Mouse (Mus musculus): Measurements from ENCODE around the gene Sh3d21.
"Not testable (repeated sequence)": the region's sequence is repeated elsewhere in the genome, so short reads cannot be mapped to it uniquely, and the experiment has no call there.

Gene Sh3d21

DNA sequence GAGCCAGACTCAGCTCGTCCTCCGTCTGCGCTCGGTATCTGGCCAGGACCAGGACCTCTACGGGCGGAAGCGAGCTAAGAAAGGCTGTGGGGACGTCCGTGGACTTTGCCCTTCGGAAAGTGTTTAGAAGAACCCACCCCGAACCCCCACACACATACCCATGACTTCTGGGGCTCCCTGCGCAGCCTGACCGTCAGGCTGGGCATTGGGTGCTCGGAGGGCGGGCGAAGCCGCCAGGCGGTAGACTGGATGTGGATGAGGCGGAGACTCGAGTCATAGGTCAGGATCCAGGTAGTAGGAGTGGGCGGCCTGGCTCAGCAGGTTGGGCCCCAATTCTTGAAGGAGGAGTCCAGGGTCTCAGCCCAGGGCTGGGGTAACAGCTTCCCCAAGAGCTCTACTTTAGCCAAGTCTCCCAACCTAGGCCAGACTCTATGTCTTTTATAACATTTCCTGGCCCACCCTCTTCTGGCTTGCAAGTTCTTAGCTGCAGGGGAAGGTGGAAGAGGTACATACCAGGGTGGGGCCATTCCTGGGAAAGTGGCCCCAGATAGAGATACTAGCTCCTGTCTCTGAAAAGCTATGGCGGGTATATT is at the start of gene Sh3d21:
Sh3d21 (minus strand) TSS at position 425 of the 593 bp plus-strand sequence.
- DNase-seq (ENCODE audit: low spot score in 2 of 2): no peak

DNA sequence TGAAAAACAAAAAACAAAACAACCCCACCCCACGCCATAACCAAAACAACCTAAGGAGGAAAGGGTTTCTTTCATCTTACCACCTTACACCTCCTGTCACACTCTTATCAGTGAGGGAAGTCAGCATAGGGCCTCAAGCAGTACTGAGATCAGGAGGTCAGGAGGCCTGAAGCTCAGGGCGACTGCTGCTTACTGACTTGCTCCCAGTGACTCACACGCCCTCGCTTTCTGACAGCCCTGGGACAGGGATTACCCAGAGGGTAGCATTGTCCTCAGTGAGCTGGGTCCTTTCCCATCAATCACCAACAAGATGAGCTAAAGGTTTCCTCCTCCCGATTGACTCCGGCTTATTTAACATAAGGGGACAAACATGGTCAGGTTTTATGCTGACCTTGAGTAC is 43.8 kb upstream of the Sh3d21 start:
- DNase-seq (ENCODE audit: low spot score in 2 of 2): no peak

- DNase-seq (ENCODE audit: low spot score in 2 of 2): no peak
These were observed 42.1 kb upstream of the Sh3d21 start for GRCm38 (mm10) chr4:126205386-126205785.

GRCm38 (mm10) chr4:126204661-126205230 is 41.5 kb upstream of the Sh3d21 start:
- no peak for DNase-seq (ENCODE audit: low spot score in 2 of 2)

DNA sequence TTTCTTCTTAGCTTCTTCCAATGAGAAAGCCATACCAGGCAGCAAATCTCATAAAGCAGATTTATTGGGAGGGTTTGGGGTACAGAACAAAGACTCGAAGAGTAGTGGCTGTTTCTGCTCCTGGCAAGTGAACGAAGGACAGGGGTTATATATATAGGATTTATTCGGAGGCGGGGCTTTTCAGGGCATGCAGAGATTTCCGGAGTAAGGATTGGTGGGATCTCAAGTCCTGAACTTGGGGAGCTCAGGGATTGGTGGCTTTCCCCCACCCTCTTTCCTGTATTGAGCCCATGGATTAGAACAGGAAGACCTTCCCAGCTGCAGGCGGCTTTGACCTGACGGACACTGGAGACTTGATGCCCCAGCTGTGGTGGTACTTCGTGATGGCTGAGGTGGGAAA is 40.7 kb upstream of the Sh3d21 start:
- no peak for DNase-seq (ENCODE audit: low spot score in 2 of 2)

- no peak for DNase-seq (ENCODE audit: low spot score in 2 of 2)
These were observed 40.1 kb upstream of the Sh3d21 start for GRCm38 (mm10) chr4:126203336-126203895.

DNA sequence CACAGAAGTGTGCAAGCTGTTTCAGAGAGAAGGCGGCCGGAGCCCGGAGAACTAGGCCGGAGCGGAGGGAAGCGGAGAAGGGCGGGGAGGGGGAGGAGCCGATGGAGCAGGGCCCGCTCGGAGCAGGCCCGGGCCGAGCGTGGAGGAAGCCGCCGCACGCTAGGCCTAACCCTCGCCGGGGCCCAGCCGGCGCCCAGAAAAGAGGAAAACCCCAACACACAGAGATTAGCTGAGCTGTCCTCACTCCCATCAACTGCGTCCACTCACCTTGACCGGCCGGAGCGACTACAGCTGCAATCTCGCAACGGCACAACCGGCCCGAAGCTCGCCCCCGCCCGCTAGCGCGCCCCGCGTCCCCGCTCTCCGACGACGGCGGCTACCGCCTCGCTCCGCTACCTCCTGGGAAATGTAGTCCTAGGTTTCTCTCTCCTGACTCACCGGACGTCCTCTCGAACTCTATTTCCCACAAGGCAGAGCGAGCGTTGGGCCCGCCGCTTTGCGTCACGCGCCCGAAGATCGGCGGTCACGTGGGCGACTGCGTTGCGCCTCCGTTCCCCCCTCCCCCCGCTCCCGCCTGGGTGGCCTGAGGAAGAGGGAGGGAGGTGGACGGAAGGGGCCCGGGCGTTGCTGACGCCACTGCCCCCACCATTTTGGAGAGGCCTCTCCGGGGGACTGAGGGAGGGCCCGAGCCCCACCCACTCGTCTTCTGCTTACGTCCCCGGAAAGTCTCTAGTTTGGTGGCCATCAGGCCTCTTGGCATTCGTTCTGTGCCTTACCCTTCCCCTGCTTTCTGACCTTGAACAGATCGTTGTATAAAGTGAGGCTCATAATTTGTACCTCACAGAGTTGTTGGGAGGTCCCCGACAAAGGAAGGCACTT is 39.3 kb upstream of the Sh3d21 start, which contains the start of gene Thrap3:
Thrap3 (minus strand) TSS at position 458 of the 879 bp plus-strand sequence.
- DNase-seq (ENCODE audit: low spot score in 2 of 2): peak; percentile 98 to 99

DNA sequence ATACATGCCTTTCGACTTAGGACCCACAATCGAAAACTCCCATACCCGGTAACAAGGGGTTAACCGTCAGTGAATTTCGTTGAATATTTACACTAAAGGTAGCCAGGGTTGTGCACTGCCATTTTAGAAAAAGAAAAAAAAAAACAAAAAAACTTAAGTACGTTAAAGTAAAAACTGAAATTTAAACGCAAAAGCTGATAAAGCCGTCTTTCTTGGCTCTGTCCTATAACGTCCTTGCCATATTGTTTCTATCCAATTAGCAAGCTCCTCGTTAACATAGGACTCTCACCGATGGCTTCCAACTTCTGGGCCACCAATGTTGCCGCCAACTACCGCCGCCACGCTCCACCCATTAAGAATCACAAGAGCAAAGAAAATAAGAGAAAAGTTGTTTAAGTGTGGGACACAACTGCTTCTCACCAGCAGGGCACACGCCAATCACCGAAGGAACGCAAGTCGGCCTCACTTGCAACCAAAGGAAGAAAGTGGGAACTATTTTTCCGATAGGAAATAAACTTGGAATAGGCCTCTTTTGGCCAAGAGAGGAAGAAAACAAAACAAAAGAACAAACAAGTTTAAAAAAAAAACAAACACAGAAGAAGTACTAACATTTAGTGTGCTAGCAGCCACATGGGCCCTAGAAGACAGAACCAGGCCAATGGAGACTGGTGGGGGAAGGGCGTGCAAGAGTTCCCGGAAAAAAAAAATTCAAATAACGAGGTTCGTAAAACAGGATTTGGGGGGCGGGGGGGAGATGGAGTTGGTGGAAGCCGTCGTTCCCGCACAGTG is 38.4 kb upstream of the Sh3d21 start:
- DNase-seq (ENCODE audit: low spot score in 2 of 2): peak in 1 of 2 experiments; percentile 18

DNA sequence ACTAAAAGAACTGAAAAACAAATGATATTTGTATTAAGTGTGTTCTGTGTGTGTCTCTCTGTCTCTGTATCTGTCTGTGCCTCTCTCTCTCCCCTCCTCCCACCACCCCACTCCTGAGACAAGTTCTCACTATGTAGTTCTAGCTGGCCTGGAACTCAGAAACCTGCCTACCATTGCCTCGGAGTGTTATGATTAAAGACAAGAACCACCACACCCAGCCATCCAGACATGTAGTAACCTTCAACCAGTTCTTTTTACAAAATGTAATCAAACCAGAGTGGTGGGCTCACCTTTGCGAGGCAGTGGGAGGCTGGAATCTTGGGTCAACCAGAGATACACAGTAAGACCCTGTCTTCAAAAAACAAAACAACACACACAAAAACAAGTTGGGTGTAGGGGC is 37.4 kb upstream of the Sh3d21 start:
- no peak for DNase-seq (ENCODE audit: low spot score in 2 of 2)

DNA sequence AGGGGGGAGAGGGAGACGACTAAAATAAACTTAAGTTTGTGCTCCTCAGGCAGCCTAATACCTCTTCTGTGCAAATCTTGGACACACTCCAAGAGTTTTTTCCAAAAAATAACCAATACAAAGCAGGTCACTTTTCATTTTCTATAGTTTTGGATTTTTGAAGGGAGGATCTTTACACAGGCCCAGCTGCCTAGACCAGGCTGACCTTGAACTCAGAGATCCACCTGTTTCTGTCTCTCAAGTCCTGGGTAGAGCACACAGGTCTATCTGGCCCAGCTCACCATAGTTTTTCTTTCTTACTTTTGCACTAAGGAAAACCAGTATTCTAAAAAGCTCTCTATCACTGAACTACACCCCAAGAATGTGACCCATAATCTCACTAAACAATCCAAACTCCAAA is 36.7 kb upstream of the Sh3d21 start:
- DNase-seq (ENCODE audit: low spot score in 2 of 2): no peak

DNA sequence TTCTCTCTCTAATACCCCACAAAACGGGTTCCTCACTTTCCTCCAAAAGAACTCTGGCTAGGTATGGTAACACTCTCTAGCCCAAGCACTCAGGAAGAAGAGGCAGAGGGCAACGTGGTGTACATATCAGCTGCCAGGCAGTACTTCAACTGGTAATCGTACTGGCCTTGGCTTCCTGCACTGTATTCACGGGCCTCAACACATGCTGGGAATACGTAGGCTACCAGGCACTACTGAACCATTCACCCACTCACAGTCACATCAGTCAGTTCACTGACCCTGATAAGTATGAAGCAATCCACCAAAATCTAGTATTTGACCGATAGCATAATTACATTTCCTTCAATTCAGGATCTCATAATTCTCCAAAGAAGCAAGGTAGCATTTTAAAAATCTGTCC is 36.3 kb upstream of the Sh3d21 start:
- no peak for DNase-seq (ENCODE audit: low spot score in 2 of 2)

DNA sequence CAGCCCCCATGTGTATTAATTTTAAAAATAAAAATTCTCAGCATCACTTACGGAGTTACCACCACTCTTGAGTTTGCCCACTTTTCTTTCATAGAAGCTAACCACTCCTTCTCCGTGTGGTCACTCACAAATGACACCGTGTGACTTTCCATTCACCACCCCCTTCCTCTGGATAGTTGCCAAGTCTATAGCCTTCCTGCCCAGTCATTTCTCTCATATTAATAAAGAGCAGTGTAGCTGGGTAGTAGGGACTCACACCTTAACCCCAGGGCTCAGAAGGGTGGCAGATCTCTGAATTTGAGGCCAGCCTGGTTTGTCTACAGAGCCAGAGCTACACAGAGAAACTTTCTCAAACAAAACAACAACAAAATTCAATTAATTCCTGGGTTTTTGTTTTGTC is 34.2 kb upstream of the Sh3d21 start:
- DNase-seq (ENCODE audit: low spot score in 2 of 2): no peak

- DNase-seq (ENCODE audit: low spot score in 2 of 2): no peak
These were observed 31.6 kb upstream of the Sh3d21 start for GRCm38 (mm10) chr4:126194916-126195315.

DNA sequence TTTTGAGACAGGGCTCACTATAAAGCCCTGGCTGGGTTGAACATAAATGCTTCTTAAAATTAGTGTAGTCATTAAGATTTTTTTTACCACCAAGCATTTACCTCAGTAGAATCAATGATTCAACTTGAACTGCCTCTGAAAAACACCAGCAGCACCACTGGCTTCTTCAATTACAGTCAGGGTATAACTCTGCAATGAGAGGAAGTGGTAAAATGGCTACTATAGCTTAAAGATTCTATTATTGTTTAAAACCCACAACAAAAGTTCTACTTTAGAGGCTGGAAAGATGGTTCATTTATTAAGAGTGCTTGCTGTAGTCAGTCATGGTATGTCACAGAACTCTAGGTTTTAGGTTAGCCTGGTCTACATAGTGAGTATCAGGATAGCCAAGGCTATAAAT is 30.9 kb upstream of the Sh3d21 start:
- DNase-seq (ENCODE audit: low spot score in 2 of 2): no peak

DNA sequence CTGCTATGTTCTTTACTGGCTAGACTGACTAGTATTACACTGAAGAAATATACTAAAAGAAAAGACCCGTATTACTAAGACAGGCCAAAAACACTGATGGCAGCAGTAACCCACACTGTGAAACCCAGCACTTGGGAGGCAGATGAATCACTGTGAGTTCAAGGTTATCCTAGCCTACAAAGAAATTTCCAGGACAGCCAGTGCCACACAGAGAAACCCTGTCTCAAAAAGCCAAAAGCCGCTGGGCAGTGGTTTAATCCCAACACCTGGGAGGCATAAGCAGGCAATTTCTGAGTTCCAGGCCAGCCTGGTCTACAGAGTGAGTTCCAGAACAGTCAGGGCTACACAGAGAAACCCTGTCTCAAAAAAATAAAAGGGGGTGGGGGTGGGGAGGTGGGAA is 27.3 kb upstream of the Sh3d21 start:
- no peak for DNase-seq (ENCODE audit: low spot score in 2 of 2)

- no peak for DNase-seq (ENCODE audit: low spot score in 2 of 2)
These were observed 23.8 kb upstream of the Sh3d21 start for GRCm38 (mm10) chr4:126187096-126187495.

GRCm38 (mm10) chr4:126183034-126183433 is 19.7 kb upstream of the Sh3d21 start:
- no peak for DNase-seq (ENCODE audit: low spot score in 2 of 2)

GRCm38 (mm10) chr4:126181170-126181957 is 18.1 kb upstream of the Sh3d21 start:
- peak in 1 of 2 experiments; percentile 18 for DNase-seq (ENCODE audit: low spot score in 2 of 2)

DNA sequence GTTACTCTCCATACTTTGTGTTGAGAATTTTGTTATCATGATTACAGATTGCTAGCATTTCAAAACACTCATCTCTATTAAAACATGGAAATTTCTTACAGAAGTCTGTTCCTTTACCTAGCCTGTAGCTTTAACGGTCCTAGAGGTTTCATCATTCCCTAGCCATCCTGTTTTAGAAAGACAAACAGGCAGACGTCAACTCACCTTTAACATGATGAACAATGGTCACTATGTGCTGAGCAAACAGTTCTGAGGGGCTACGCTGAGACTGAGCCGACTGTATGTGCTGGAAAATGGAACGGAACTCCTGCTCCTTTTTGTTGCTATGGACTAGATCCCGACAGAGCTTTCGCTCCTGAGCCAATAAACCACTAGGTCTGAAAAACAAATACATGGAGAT is 12.7 kb upstream of the Sh3d21 start:
- DNase-seq (ENCODE audit: low spot score in 2 of 2): not testable (repeated sequence)

GRCm38 (mm10) chr4:126173800-126174199 is 10.5 kb upstream of the Sh3d21 start:
- no peak for DNase-seq (ENCODE audit: low spot score in 2 of 2)

DNA sequence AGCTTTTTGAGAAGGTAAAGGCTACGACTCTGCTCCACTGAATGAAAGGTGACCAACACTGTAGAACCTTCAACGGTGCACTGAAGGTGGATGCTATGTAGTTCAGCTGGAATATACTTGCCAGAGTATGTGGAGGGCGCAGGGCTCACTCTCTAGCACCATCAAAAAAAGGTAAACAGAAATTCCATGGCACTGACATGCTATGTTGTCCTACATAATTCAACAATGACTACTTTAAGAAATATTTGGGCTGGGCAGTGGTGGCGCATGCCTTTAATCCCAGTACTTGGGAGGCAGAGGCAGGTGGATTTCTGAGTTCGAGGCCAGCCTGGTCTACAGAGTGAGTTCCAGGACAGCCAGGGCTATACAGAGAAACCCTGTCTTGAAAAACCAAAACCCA is 7.4 kb upstream of the Sh3d21 start:
- DNase-seq (ENCODE audit: low spot score in 2 of 2): not testable (repeated sequence)
